Mouse (Mus musculus): ENCODE data around the gene Rictor. TPM values are rescaled to one million over a fixed set of nuclear protein-coding genes. Genes with fewer than 3 reads are reported as not detected.

Gene Rictor
- polyA plus RNA-seq (2015; fragmentation: Nextera tagmentation; extraction: Ambion mirVana), result 36.8 and 38.9 TPM in 2 replicates

GRCm38 (mm10) chr15:6707936-6708525, at the start of gene Rictor:
TSS of gene Rictor (plus strand) at chr15:6708379.
- peak; percentile 86 for ATAC-seq (ENCODE audit: insufficient number of reproducible peaks, low FRiP score, low TSS enrichment, low read depth)
- Histone ChIP-seq H3K4me1 (peaks cover 20% of the 10 kb centered on the region), H3K4me2 (replicated peaks) (peak within 1 kb of the TSS; percentile 81), H3K27ac (replicated peaks) (peak within 1 kb of the TSS; percentile 93), H3K36me3 (no peaks in the 10 kb centered on the region), H3K9me3 (replicated peaks) (no peaks in the 10 kb centered on the region), H3K9ac (peak within 1 kb of the TSS; percentile 94), H3K4me3 (replicated peaks) (peak within 1 kb of the TSS; percentile 90), H3K27me3 (peaks cover 14% of the 10 kb centered on the region)
- under 1% methylated on average over 56 of the region's 82 CpGs for WGBS

GRCm38 (mm10) chr15:6661951-6662350, 46.2 kb upstream of the Rictor start:
- WGBS, result 43% methylated on average over 3 of the region's 3 CpGs
- H3K4me1 ChIP-seq, result no peaks in the 10 kb centered on the region
- H3K4me2 ChIP-seq (replicated peaks), result no peak overlapping the region
- H3K27ac ChIP-seq (replicated peaks), result no peak overlapping the region
- H3K9me3 ChIP-seq (replicated peaks), result no peaks in the 10 kb centered on the region
- H3K36me3 ChIP-seq, result no peaks in the 10 kb centered on the region
- no peak for ATAC-seq (ENCODE audit: insufficient number of reproducible peaks, low FRiP score, low TSS enrichment, low read depth)
- H3K9ac ChIP-seq, result no peak overlapping the region
- H3K27me3 ChIP-seq, result no peaks in the 10 kb centered on the region
- no peak overlapping the region for H3K4me3 ChIP-seq (replicated peaks)

- WGBS, result 69% methylated on average over 7 of the region's 7 CpGs
- no peak overlapping the region for H3K4me3 ChIP-seq (replicated peaks)
- no peaks in the 10 kb centered on the region for H3K36me3 ChIP-seq
- no peaks in the 10 kb centered on the region for H3K9me3 ChIP-seq (replicated peaks)
- no peak overlapping the region for H3K9ac ChIP-seq
- no peaks in the 10 kb centered on the region for H3K4me1 ChIP-seq
- H3K4me2 ChIP-seq (replicated peaks), result no peak overlapping the region
- no peak for ATAC-seq (ENCODE audit: insufficient number of reproducible peaks, low FRiP score, low TSS enrichment, low read depth)
- H3K27me3 ChIP-seq, result no peaks in the 10 kb centered on the region
- H3K27ac ChIP-seq (replicated peaks), result no peak overlapping the region
Observed at GRCm38 (mm10) chr15:6663991-6664390, 44.2 kb upstream of the Rictor start.

GRCm38 (mm10) chr15:6666072-6666471, 42.1 kb upstream of the Rictor start:
- H3K27ac ChIP-seq (replicated peaks), result no peak overlapping the region
- H3K9ac ChIP-seq, result no peak overlapping the region
- no peaks in the 10 kb centered on the region for H3K9me3 ChIP-seq (replicated peaks)
- H3K4me2 ChIP-seq (replicated peaks), result no peak overlapping the region
- no peaks in the 10 kb centered on the region for H3K4me1 ChIP-seq
- H3K36me3 ChIP-seq, result no peaks in the 10 kb centered on the region
- H3K4me3 ChIP-seq (replicated peaks), result no peak overlapping the region
- ATAC-seq (ENCODE audit: insufficient number of reproducible peaks, low FRiP score, low TSS enrichment, low read depth), result no peak
- WGBS, result 26% methylated on average over 5 of the region's 5 CpGs
- H3K27me3 ChIP-seq, result no peaks in the 10 kb centered on the region

- Histone ChIP-seq H3K27ac (replicated peaks) (no peak overlapping the region), H3K4me2 (replicated peaks) (no peak overlapping the region), H3K4me3 (replicated peaks) (no peak overlapping the region), H3K9ac (no peak overlapping the region), H3K36me3 (no peaks in the 10 kb centered on the region), H3K9me3 (replicated peaks) (no peaks in the 10 kb centered on the region), H3K27me3 (no peaks in the 10 kb centered on the region), H3K4me1 (no peaks in the 10 kb centered on the region)
- no peak for ATAC-seq (ENCODE audit: insufficient number of reproducible peaks, low FRiP score, low TSS enrichment, low read depth)
- 24% methylated on average over 14 of the region's 14 CpGs for WGBS
Observed at GRCm38 (mm10) chr15:6668793-6669437, 39.3 kb upstream of the Rictor start.

- Histone ChIP-seq H3K27me3 (no peaks in the 10 kb centered on the region), H3K4me3 (replicated peaks) (no peak overlapping the region), H3K9ac (no peak overlapping the region), H3K27ac (replicated peaks) (no peak overlapping the region), H3K4me1 (no peaks in the 10 kb centered on the region), H3K9me3 (replicated peaks) (no peaks in the 10 kb centered on the region), H3K4me2 (replicated peaks) (no peak overlapping the region), H3K36me3 (no peaks in the 10 kb centered on the region)
- 71% methylated on average over 2 of the region's 2 CpGs for WGBS
- ATAC-seq (ENCODE audit: insufficient number of reproducible peaks, low FRiP score, low TSS enrichment, low read depth), result no peak
Observed at GRCm38 (mm10) chr15:6678479-6678878, 29.7 kb upstream of the Rictor start.

GRCm38 (mm10) chr15:6702164-6702563, 6.0 kb upstream of the Rictor start:
- Histone ChIP-seq H3K9ac (no peak overlapping the region), H3K4me3 (replicated peaks) (no peak overlapping the region), H3K27me3 (peaks cover 14% of the 10 kb centered on the region), H3K4me1 (no peaks in the 10 kb centered on the region; the same call in 1 of the 2 replicates), H3K4me2 (replicated peaks) (no peak overlapping the region), H3K9me3 (replicated peaks) (no peaks in the 10 kb centered on the region), H3K27ac (replicated peaks) (no peak overlapping the region), H3K36me3 (no peaks in the 10 kb centered on the region)
- WGBS, result 64% methylated on average over 2 of the region's 2 CpGs
- ATAC-seq (ENCODE audit: insufficient number of reproducible peaks, low FRiP score, low TSS enrichment, low read depth), result no peak

- H3K9me3 ChIP-seq (replicated peaks), result no peaks in the 10 kb centered on the region
- peaks cover 14% of the 10 kb centered on the region for H3K27me3 ChIP-seq
- H3K4me2 ChIP-seq (replicated peaks), result no peak overlapping the region
- H3K36me3 ChIP-seq, result no peaks in the 10 kb centered on the region
- peaks cover 13% of the 10 kb centered on the region for H3K4me1 ChIP-seq
- WGBS, result 56% methylated on average over 7 of the region's 7 CpGs
- no peak overlapping the region for H3K4me3 ChIP-seq (replicated peaks)
- no peak overlapping the region for H3K27ac ChIP-seq (replicated peaks)
- no peak overlapping the region for H3K9ac ChIP-seq
- ATAC-seq (ENCODE audit: insufficient number of reproducible peaks, low FRiP score, low TSS enrichment, low read depth), result no peak
Observed at GRCm38 (mm10) chr15:6705351-6705901, 2.8 kb upstream of the Rictor start.

- 0% methylated on average over 43 of the region's 43 CpGs for WGBS
- Histone ChIP-seq H3K9ac (peak overlapping the region; percentile 94), H3K4me1 (peaks cover 16% of the 10 kb centered on the region), H3K4me2 (replicated peaks) (peak overlapping the region; percentile 75), H3K4me3 (replicated peaks) (peak overlapping the region; percentile 90), H3K9me3 (replicated peaks) (no peaks in the 10 kb centered on the region), H3K27me3 (peaks cover 14% of the 10 kb centered on the region), H3K27ac (replicated peaks) (peak overlapping the region; percentile 93), H3K36me3 (no peaks in the 10 kb centered on the region)
- ATAC-seq (ENCODE audit: insufficient number of reproducible peaks, low FRiP score, low TSS enrichment, low read depth), result peak; percentile 67
Observed at GRCm38 (mm10) chr15:6707551-6707935, 636 bp upstream of the Rictor start.

- peak overlapping the region; percentile 93 for H3K27ac ChIP-seq (replicated peaks)
- ATAC-seq (ENCODE audit: insufficient number of reproducible peaks, low FRiP score, low TSS enrichment, low read depth), result peak; percentile 76
- under 1% methylated on average over 82 of the region's 89 CpGs for WGBS
- peak overlapping the region; percentile 81 for H3K4me2 ChIP-seq (replicated peaks)
- peaks cover 21% of the 10 kb centered on the region for H3K4me1 ChIP-seq
- peaks cover 14% of the 10 kb centered on the region for H3K27me3 ChIP-seq
- H3K4me3 ChIP-seq (replicated peaks), result peak overlapping the region; percentile 90
- no peaks in the 10 kb centered on the region for H3K9me3 ChIP-seq (replicated peaks)
- H3K9ac ChIP-seq, result peak overlapping the region; percentile 94
- H3K36me3 ChIP-seq, result no peaks in the 10 kb centered on the region
Observed at GRCm38 (mm10) chr15:6708526-6709441, 605 bp downstream of the Rictor start.

- Histone ChIP-seq H3K4me1 (peaks cover 22% of the 10 kb centered on the region), H3K27me3 (peaks cover 12% of the 10 kb centered on the region), H3K9ac (no peak overlapping the region), H3K4me2 (replicated peaks) (peak overlapping the region; percentile 81), H3K4me3 (replicated peaks) (peak overlapping the region; percentile 90), H3K27ac (replicated peaks) (no peak overlapping the region), H3K9me3 (replicated peaks) (no peaks in the 10 kb centered on the region), H3K36me3 (no peaks in the 10 kb centered on the region)
- no peak for ATAC-seq (ENCODE audit: insufficient number of reproducible peaks, low FRiP score, low TSS enrichment, low read depth)
- WGBS, result 12% methylated on average over 8 of the region's 8 CpGs
Observed at GRCm38 (mm10) chr15:6709618-6710017, 1.4 kb downstream of the Rictor start.
